Mouse (Mus musculus): Measurements from ENCODE around the gene Smok3c. TPM values are rescaled to one million over a fixed set of nuclear protein-coding genes. Genes with fewer than 3 reads are reported as not detected.

The Smok3c gene
- polyA plus RNA-seq, 1 experiment = 10.4 TPM

GRCm38 (mm10) chr5:138075684-138076083 is 22.7 kb downstream of the Smok3c start:
- H3K27ac ChIP-seq (ENCODE audit: control insufficient read depth, insufficient read depth, low read depth, low read length) = no peak overlapping the region
- TF ChIP-seq POLR2A (IDR thresholded peaks at IDR 0.05; ENCODE audit: control insufficient read depth, low read depth, low read length) (no peak), CTCF (IDR thresholded peaks at IDR 0.05; ENCODE audit: control insufficient read depth, insufficient read depth, insufficient replicate concordance, low read depth, low read length) (no peak)
- H3K4me1 ChIP-seq (ENCODE audit: control insufficient read depth, insufficient read depth, low read length) = no peaks in the 10 kb centered on the region
- no peaks in the 10 kb centered on the region for H3K27me3 ChIP-seq (ENCODE audit: control insufficient read depth, insufficient read depth, low read length)
- no peaks in the 10 kb centered on the region for H3K36me3 ChIP-seq (ENCODE audit: control insufficient read depth, insufficient read depth, low read length)
- no peak overlapping the region for H3K4me3 ChIP-seq (ENCODE audit: control insufficient read depth, low read depth, low read length)

- TF ChIP-seq CTCF (IDR thresholded peaks at IDR 0.05; ENCODE audit: control insufficient read depth, insufficient read depth, insufficient replicate concordance, low read depth, low read length) = no peak
- no peak for TF ChIP-seq POLR2A (IDR thresholded peaks at IDR 0.05; ENCODE audit: control insufficient read depth, low read depth, low read length)
- Histone ChIP-seq H3K36me3 (ENCODE audit: control insufficient read depth, insufficient read depth, low read length) (no peaks in the 10 kb centered on the region), H3K4me1 (ENCODE audit: control insufficient read depth, insufficient read depth, low read length) (no peaks in the 10 kb centered on the region), H3K27ac (ENCODE audit: control insufficient read depth, insufficient read depth, low read depth, low read length) (no peak overlapping the region), H3K4me3 (ENCODE audit: control insufficient read depth, low read depth, low read length) (no peak overlapping the region), H3K27me3 (ENCODE audit: control insufficient read depth, insufficient read depth, low read length) (no peaks in the 10 kb centered on the region)
These were observed 23.2 kb downstream of the Smok3c start for GRCm38 (mm10) chr5:138076148-138076547.

- TF ChIP-seq POLR2A (IDR thresholded peaks at IDR 0.05; ENCODE audit: control insufficient read depth, low read depth, low read length) (no peak), CTCF (IDR thresholded peaks at IDR 0.05; ENCODE audit: control insufficient read depth, insufficient read depth, insufficient replicate concordance, low read depth, low read length) (no peak)
- Histone ChIP-seq H3K4me1 (ENCODE audit: control insufficient read depth, insufficient read depth, low read length) (peaks cover 2% of the 10 kb centered on the region), H3K27me3 (ENCODE audit: control insufficient read depth, insufficient read depth, low read length) (no peaks in the 10 kb centered on the region), H3K4me3 (ENCODE audit: control insufficient read depth, low read depth, low read length) (no peak overlapping the region), H3K36me3 (ENCODE audit: control insufficient read depth, insufficient read depth, low read length) (no peaks in the 10 kb centered on the region), H3K27ac (ENCODE audit: control insufficient read depth, insufficient read depth, low read depth, low read length) (no peak overlapping the region)
These were observed 27.5 kb downstream of the Smok3c start for GRCm38 (mm10) chr5:138080456-138080855.

GRCm38 (mm10) chr5:138081446-138081845 is 28.5 kb downstream of the Smok3c start:
- Histone ChIP-seq H3K4me1 (ENCODE audit: control insufficient read depth, insufficient read depth, low read length) (peaks cover 2% of the 10 kb centered on the region), H3K4me3 (ENCODE audit: control insufficient read depth, low read depth, low read length) (no peak overlapping the region), H3K27me3 (ENCODE audit: control insufficient read depth, insufficient read depth, low read length) (no peaks in the 10 kb centered on the region), H3K36me3 (ENCODE audit: control insufficient read depth, insufficient read depth, low read length) (no peaks in the 10 kb centered on the region), H3K27ac (ENCODE audit: control insufficient read depth, insufficient read depth, low read depth, low read length) (no peak overlapping the region)
- TF ChIP-seq CTCF (IDR thresholded peaks at IDR 0.05; ENCODE audit: control insufficient read depth, insufficient read depth, insufficient replicate concordance, low read depth, low read length) = no peak
- no peak for TF ChIP-seq POLR2A (IDR thresholded peaks at IDR 0.05; ENCODE audit: control insufficient read depth, low read depth, low read length)

- no peak for TF ChIP-seq POLR2A (IDR thresholded peaks at IDR 0.05; ENCODE audit: control insufficient read depth, low read depth, low read length)
- no peak for TF ChIP-seq CTCF (IDR thresholded peaks at IDR 0.05; ENCODE audit: control insufficient read depth, insufficient read depth, insufficient replicate concordance, low read depth, low read length)
- no peaks in the 10 kb centered on the region for H3K27me3 ChIP-seq (ENCODE audit: control insufficient read depth, insufficient read depth, low read length)
- H3K4me1 ChIP-seq (ENCODE audit: control insufficient read depth, insufficient read depth, low read length) = peaks cover 2% of the 10 kb centered on the region
- H3K27ac ChIP-seq (ENCODE audit: control insufficient read depth, insufficient read depth, low read depth, low read length) = no peak overlapping the region
- H3K4me3 ChIP-seq (ENCODE audit: control insufficient read depth, low read depth, low read length) = no peak overlapping the region
- H3K36me3 ChIP-seq (ENCODE audit: control insufficient read depth, insufficient read depth, low read length) = no peaks in the 10 kb centered on the region
These were observed 30.4 kb downstream of the Smok3c start for GRCm38 (mm10) chr5:138083318-138083900.

- Histone ChIP-seq H3K4me3 (ENCODE audit: control insufficient read depth, low read depth, low read length) (no peak overlapping the region), H3K4me1 (ENCODE audit: control insufficient read depth, insufficient read depth, low read length) (peaks cover 2% of the 10 kb centered on the region), H3K27me3 (ENCODE audit: control insufficient read depth, insufficient read depth, low read length) (no peaks in the 10 kb centered on the region), H3K36me3 (ENCODE audit: control insufficient read depth, insufficient read depth, low read length) (no peaks in the 10 kb centered on the region), H3K27ac (ENCODE audit: control insufficient read depth, insufficient read depth, low read depth, low read length) (no peak overlapping the region)
- no peak for TF ChIP-seq CTCF (IDR thresholded peaks at IDR 0.05; ENCODE audit: control insufficient read depth, insufficient read depth, insufficient replicate concordance, low read depth, low read length)
- no peak for TF ChIP-seq POLR2A (IDR thresholded peaks at IDR 0.05; ENCODE audit: control insufficient read depth, low read depth, low read length)
These were observed 30.9 kb downstream of the Smok3c start for GRCm38 (mm10) chr5:138083936-138084335.

- Histone ChIP-seq H3K36me3 (ENCODE audit: control insufficient read depth, insufficient read depth, low read length) (no peaks in the 10 kb centered on the region), H3K27ac (ENCODE audit: control insufficient read depth, insufficient read depth, low read depth, low read length) (no peak overlapping the region), H3K4me1 (ENCODE audit: control insufficient read depth, insufficient read depth, low read length) (peaks cover 2% of the 10 kb centered on the region), H3K27me3 (ENCODE audit: control insufficient read depth, insufficient read depth, low read length) (no peaks in the 10 kb centered on the region), H3K4me3 (ENCODE audit: control insufficient read depth, low read depth, low read length) (no peak overlapping the region; the same call in 1 of the 2 replicates)
- TF ChIP-seq POLR2A (IDR thresholded peaks at IDR 0.05; ENCODE audit: control insufficient read depth, low read depth, low read length) = no peak
These were observed 31.5 kb downstream of the Smok3c start for GRCm38 (mm10) chr5:138084507-138084906.

GRCm38 (mm10) chr5:138084996-138085395 is 32.0 kb downstream of the Smok3c start, which contains the start of gene Zkscan1:
Gene Zkscan1, plus strand, starts transcription at chr5:138085084.
- Histone ChIP-seq H3K27me3 (ENCODE audit: control insufficient read depth, insufficient read depth, low read length) (no peaks in the 10 kb centered on the region), H3K27ac (ENCODE audit: control insufficient read depth, insufficient read depth, low read depth, low read length) (peak within 1 kb of the TSS; percentile 88), H3K4me3 (ENCODE audit: control insufficient read depth, low read depth, low read length) (peak within 1 kb of the TSS; percentile 100), H3K4me1 (ENCODE audit: control insufficient read depth, insufficient read depth, low read length) (peaks cover 2% of the 10 kb centered on the region), H3K36me3 (ENCODE audit: control insufficient read depth, insufficient read depth, low read length) (no peaks in the 10 kb centered on the region)
- peak; percentile 94 for TF ChIP-seq POLR2A (IDR thresholded peaks at IDR 0.05; ENCODE audit: control insufficient read depth, low read depth, low read length)
- TF ChIP-seq CTCF (IDR thresholded peaks at IDR 0.05; ENCODE audit: control insufficient read depth, insufficient read depth, insufficient replicate concordance, low read depth, low read length) = no peak
